Mouse (Mus musculus): ENCODE measurements at regions not wholly inside any gene's neighbourhood (a gene's known extent, or its start where the extent isn't known, plus 50 kb on each side); places are given as distances from the start of the nearest gene placed in this dataset.
A peak's percentile ranks its signal among the peaks of the same experiment; 100 is the strongest.

GRCm38 (mm10) chr14:25168310-25168709 is 290.7 kb upstream of the Zmiz1 start:
- peak; percentile 60 for DNase-seq (ENCODE audit: low read depth, low spot score)

- no peak for DNase-seq (ENCODE audit: low read depth, low spot score)
These were observed 285.7 kb upstream of the Zmiz1 start for GRCm38 (mm10) chr14:25173281-25173680.

- no peak for DNase-seq (ENCODE audit: low read depth, low spot score)
These were observed 285.1 kb upstream of the Zmiz1 start for GRCm38 (mm10) chr14:25173873-25174272.

- no peak for DNase-seq (ENCODE audit: low read depth, low spot score)
These were observed 284.6 kb upstream of the Zmiz1 start for GRCm38 (mm10) chr14:25174402-25174801.

GRCm38 (mm10) chr14:25176206-25176605 is 282.8 kb upstream of the Zmiz1 start:
- DNase-seq (ENCODE audit: low read depth, low spot score), result no peak

- no peak for DNase-seq (ENCODE audit: low read depth, low spot score)
These were observed 278.9 kb upstream of the Zmiz1 start for GRCm38 (mm10) chr14:25180126-25180525.

- DNase-seq (ENCODE audit: low read depth, low spot score), result no peak
These were observed 277.6 kb upstream of the Zmiz1 start for GRCm38 (mm10) chr14:25181406-25181805.

GRCm38 (mm10) chr14:25184042-25184441 is 274.9 kb upstream of the Zmiz1 start:
- DNase-seq (ENCODE audit: low read depth, low spot score), result no peak

- DNase-seq (ENCODE audit: low read depth, low spot score), result no peak
These were observed 274.1 kb upstream of the Zmiz1 start for GRCm38 (mm10) chr14:25184875-25185274.

- peak; percentile 37 for DNase-seq (ENCODE audit: low read depth, low spot score)
These were observed 273.4 kb upstream of the Zmiz1 start for GRCm38 (mm10) chr14:25185556-25185958.

GRCm38 (mm10) chr14:25185959-25186771 is 272.8 kb upstream of the Zmiz1 start:
- peak; percentile 90 for DNase-seq (ENCODE audit: low read depth, low spot score)

GRCm38 (mm10) chr14:25187715-25188114 is 271.3 kb upstream of the Zmiz1 start:
- DNase-seq (ENCODE audit: low read depth, low spot score), result peak; percentile 90

- DNase-seq (ENCODE audit: low read depth, low spot score), result peak; percentile 78
These were observed 269.7 kb upstream of the Zmiz1 start for GRCm38 (mm10) chr14:25189256-25189655.

GRCm38 (mm10) chr14:25190680-25191270 is 268.2 kb upstream of the Zmiz1 start:
- DNase-seq (ENCODE audit: low read depth, low spot score), result no peak

GRCm38 (mm10) chr14:25196820-25197219 is 262.2 kb upstream of the Zmiz1 start:
- no peak for DNase-seq (ENCODE audit: low read depth, low spot score)

GRCm38 (mm10) chr14:25199900-25200299 is 259.1 kb upstream of the Zmiz1 start:
- DNase-seq (ENCODE audit: low read depth, low spot score), result peak; percentile 47

- DNase-seq (ENCODE audit: low read depth, low spot score), result no peak
These were observed 258.3 kb upstream of the Zmiz1 start for GRCm38 (mm10) chr14:25200656-25201179.

- DNase-seq (ENCODE audit: low read depth, low spot score), result peak; percentile 73
These were observed 256.7 kb upstream of the Zmiz1 start for GRCm38 (mm10) chr14:25202312-25202711.

GRCm38 (mm10) chr14:25204091-25204490 is 254.9 kb upstream of the Zmiz1 start:
- DNase-seq (ENCODE audit: low read depth, low spot score), result peak; percentile 42

- no peak for DNase-seq (ENCODE audit: low read depth, low spot score)
These were observed 252.1 kb upstream of the Zmiz1 start for GRCm38 (mm10) chr14:25206855-25207254.

- no peak for DNase-seq (ENCODE audit: low read depth, low spot score)
These were observed 251.6 kb upstream of the Zmiz1 start for GRCm38 (mm10) chr14:25207422-25207821.

- DNase-seq (ENCODE audit: low read depth, low spot score), result no peak
These were observed 250.5 kb upstream of the Zmiz1 start for GRCm38 (mm10) chr14:25208221-25209056.

Data from brain, adult 2 months (tissue).